Mouse (Mus musculus): Measurements from ENCODE around the gene H6pd.

DNA sequence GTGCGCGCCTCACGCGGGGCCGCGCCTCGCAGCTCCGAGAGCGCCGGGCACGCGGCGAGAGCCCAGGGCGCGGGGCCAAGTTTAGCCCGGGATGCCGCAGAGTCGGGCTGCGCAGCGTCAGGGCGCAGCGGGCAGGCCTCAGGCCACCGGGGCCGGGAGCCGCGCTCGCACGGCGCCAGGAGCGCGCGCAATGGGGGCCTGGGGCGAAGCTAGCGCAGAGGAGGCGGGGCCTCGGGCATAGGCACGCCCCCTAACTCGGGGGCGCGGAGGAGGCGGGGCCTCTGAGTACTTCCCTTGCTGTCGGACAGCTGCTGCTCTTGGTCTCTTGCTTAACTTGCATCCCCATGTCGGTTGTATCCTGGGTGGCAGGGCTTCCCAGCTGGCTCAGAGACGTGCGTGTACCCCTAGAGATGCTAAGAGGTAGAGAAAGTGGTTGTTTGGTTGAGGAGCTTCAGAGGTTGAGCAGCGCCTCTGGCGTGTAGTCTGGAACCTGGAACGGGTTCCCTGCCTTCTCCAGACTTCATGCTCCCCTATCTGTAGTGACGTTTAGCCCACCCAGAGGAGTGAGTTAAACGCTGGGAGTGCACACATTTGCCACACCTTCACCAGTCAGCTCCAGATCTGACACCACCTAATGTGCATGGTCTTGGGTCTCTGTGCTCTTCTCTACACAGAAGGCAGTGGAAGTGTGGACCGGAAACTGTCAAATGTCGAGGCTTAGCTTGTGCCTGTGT, at the start of gene H6pd:
- TF ChIP-seq EP300 (IDR thresholded peaks at IDR 0.05; ENCODE audit: insufficient read depth, low read depth, low read length) (no peak), CTCF (IDR thresholded peaks at IDR 0.05; ENCODE audit: low read depth, low read length) (no peak)

All from ES-Bruce4 (cell line).